Mouse (Mus musculus): ENCODE results near the gene Gm6525. TPM values are rescaled to one million over a fixed set of nuclear protein-coding genes. Genes with fewer than 3 reads are reported as not detected.

The Gm6525 gene
- polyA plus RNA-seq (2014; fragmentation: Illumina TruSeq; extraction: RNeasy Lipid Tissue Mini Kit (QIAGEN cat#74804); ENCODE audit: low read depth, low replicate concordance), result not detected

GRCm38 (mm10) chr3:84173581-84174154 lies at the start of gene Gm6525:
Gene Gm6525 (plus strand): TSS chr3:84174104.

GRCm38 (mm10) chr3:84155558-84156006 lies 18.3 kb upstream of the Gm6525 start, which contains the start of gene Mnd1:
Gene Mnd1 (minus strand): TSS chr3:84155786.

Other genes with a start within 250 kb of the Gm6525 start
- 47.8 TPM for gene Tmem131l, start 133.9 kb upstream of the Gm6525 start, polyA plus RNA-seq (2014; fragmentation: Illumina TruSeq; extraction: RNeasy Lipid Tissue Mini Kit (QIAGEN cat#74804); ENCODE audit: low read depth, low replicate concordance)
- gene Mnd1, start 18.3 kb upstream of the Gm6525 start, polyA plus RNA-seq (2014; fragmentation: Illumina TruSeq; extraction: RNeasy Lipid Tissue Mini Kit (QIAGEN cat#74804); ENCODE audit: low read depth, low replicate concordance), result 14.7 TPM
- 92.7 TPM for gene Trim2, start 132.8 kb downstream of the Gm6525 start, polyA plus RNA-seq (2014; fragmentation: Illumina TruSeq; extraction: RNeasy Lipid Tissue Mini Kit (QIAGEN cat#74804); ENCODE audit: low read depth, low replicate concordance)

Measured in adrenal gland, adult 10 weeks (tissue).